Mouse (Mus musculus): Measurements from ENCODE around the gene Arid1b.

The Arid1b gene

GRCm38 (mm10) chr17:5248957-5249656 is 255.0 kb downstream of the Arid1b start:
- in situ Hi-C loops (cut with MboI; ENCODE audit: unreplicated experiment in 2 of 2), result no loop called here

GRCm38 (mm10) chr17:5249681-5250180 is 255.6 kb downstream of the Arid1b start:
- in situ Hi-C loops (cut with MboI; ENCODE audit: unreplicated experiment in 2 of 2), result no loop called here

- in situ Hi-C loops (cut with MboI; ENCODE audit: unreplicated experiment in 2 of 2), result no loop called here
These were observed 258.3 kb downstream of the Arid1b start for GRCm38 (mm10) chr17:5252436-5252835.

GRCm38 (mm10) chr17:5254717-5255617 is 260.8 kb downstream of the Arid1b start:
- in situ Hi-C loops (cut with MboI; ENCODE audit: unreplicated experiment in 2 of 2), result no loop called here

GRCm38 (mm10) chr17:5255618-5255933 is 261.4 kb downstream of the Arid1b start:
- in situ Hi-C loops (cut with MboI; ENCODE audit: unreplicated experiment in 2 of 2), result no loop called here

GRCm38 (mm10) chr17:5258978-5259377 is 264.8 kb downstream of the Arid1b start:
- in situ Hi-C loops (cut with MboI; ENCODE audit: unreplicated experiment in 2 of 2), result no loop called here

- in situ Hi-C loops (cut with MboI; ENCODE audit: unreplicated experiment in 2 of 2), result no loop called here
These were observed 267.1 kb downstream of the Arid1b start for GRCm38 (mm10) chr17:5261131-5261651.

- in situ Hi-C loops (cut with MboI; ENCODE audit: unreplicated experiment in 2 of 2), result no loop called here
These were observed 267.9 kb downstream of the Arid1b start for GRCm38 (mm10) chr17:5261874-5262605.

- in situ Hi-C loops (cut with MboI; ENCODE audit: unreplicated experiment in 2 of 2), result no loop called here
These were observed 268.7 kb downstream of the Arid1b start for GRCm38 (mm10) chr17:5262788-5263187.

- in situ Hi-C loops (cut with MboI; ENCODE audit: unreplicated experiment in 2 of 2), result no loop called here
These were observed 270.7 kb downstream of the Arid1b start for GRCm38 (mm10) chr17:5264783-5265182.

GRCm38 (mm10) chr17:5265615-5266014 is 271.5 kb downstream of the Arid1b start:
- in situ Hi-C loops (cut with MboI; ENCODE audit: unreplicated experiment in 2 of 2), result no loop called here

- in situ Hi-C loops (cut with MboI; ENCODE audit: unreplicated experiment in 2 of 2), result no loop called here
These were observed 273.6 kb downstream of the Arid1b start for GRCm38 (mm10) chr17:5267747-5268146.

- in situ Hi-C loops (cut with MboI; ENCODE audit: unreplicated experiment in 2 of 2), result no loop called here
These were observed 275.2 kb downstream of the Arid1b start for GRCm38 (mm10) chr17:5269302-5269701.

GRCm38 (mm10) chr17:5269774-5270173 is 275.6 kb downstream of the Arid1b start:
- in situ Hi-C loops (cut with MboI; ENCODE audit: unreplicated experiment in 2 of 2), result no loop called here

GRCm38 (mm10) chr17:5270823-5271222 is 276.7 kb downstream of the Arid1b start:
- in situ Hi-C loops (cut with MboI; ENCODE audit: unreplicated experiment in 2 of 2), result no loop called here

GRCm38 (mm10) chr17:5273118-5273517 is 279.0 kb downstream of the Arid1b start:
- in situ Hi-C loops (cut with MboI; ENCODE audit: unreplicated experiment in 2 of 2), result no loop called here

- in situ Hi-C loops (cut with MboI; ENCODE audit: unreplicated experiment in 2 of 2), result no loop called here
These were observed 279.6 kb downstream of the Arid1b start for GRCm38 (mm10) chr17:5273685-5274084.

- in situ Hi-C loops (cut with MboI; ENCODE audit: unreplicated experiment in 2 of 2), result no loop called here
These were observed 280.3 kb downstream of the Arid1b start for GRCm38 (mm10) chr17:5274429-5274828.

- in situ Hi-C loops (cut with MboI; ENCODE audit: unreplicated experiment in 2 of 2), result no loop called here
These were observed 281.6 kb downstream of the Arid1b start for GRCm38 (mm10) chr17:5275749-5276148.

GRCm38 (mm10) chr17:5277137-5277871 is 283.2 kb downstream of the Arid1b start:
- in situ Hi-C loops (cut with MboI; ENCODE audit: unreplicated experiment in 2 of 2), result no loop called here

Measured in v-Abl transformed pro-B cells (cell line).